Mouse (Mus musculus): ENCODE results near the gene Cflar. TPM values are rescaled to one million over a fixed set of nuclear protein-coding genes. Genes with fewer than 3 reads are reported as not detected.

Cflar gene
- polyA plus RNA-seq, 1 experiment = 102 TPM

DNA sequence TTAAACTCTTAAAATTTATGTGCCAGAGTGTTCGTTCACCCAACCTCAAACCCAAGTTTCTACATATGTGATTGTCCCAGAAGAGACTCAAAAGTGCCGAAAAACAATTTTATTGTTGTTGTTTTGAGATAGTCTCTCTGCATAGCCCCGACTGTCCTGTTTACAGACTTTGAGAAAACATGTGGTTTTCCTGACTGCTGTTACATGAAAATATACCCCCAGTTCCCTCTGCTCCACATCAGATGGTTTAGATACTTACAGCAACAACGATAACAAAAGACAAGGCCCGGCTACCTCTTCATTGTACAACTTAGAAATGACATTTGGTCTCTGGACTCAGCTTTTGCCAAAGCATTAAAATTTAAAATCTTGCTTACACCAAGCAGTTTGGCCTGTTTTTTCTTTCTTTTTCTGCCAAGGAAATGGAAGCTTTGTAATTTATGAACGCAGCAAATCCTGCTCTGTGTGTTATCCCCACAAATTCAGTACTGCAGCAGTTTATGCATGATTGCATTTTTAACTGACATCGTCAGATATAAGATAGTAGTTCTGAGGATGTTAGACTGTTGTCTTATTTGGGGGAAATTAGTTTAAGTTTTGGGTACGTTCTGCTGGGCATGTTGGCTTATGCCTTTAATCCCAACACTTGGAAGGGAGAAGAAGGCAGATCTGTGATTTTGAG lies 6.4 kb downstream of the Cflar start:
- Histone ChIP-seq H3K4me1 (ENCODE audit: control insufficient read depth, insufficient read depth, low read length) (peaks cover 59% of the 10 kb centered on the region), H3K27ac (ENCODE audit: insufficient read depth, low read depth, low read length) (no peak overlapping the region), H3K4me3 (ENCODE audit: insufficient read depth, low read length) (no peak overlapping the region)
- no peak for TF ChIP-seq CTCF (IDR thresholded peaks at IDR 0.05; ENCODE audit: low read depth, low read length)
- no peak for TF ChIP-seq POLR2A (IDR thresholded peaks at IDR 0.05; ENCODE audit: borderline replicate concordance, low read depth, low read length)

DNA sequence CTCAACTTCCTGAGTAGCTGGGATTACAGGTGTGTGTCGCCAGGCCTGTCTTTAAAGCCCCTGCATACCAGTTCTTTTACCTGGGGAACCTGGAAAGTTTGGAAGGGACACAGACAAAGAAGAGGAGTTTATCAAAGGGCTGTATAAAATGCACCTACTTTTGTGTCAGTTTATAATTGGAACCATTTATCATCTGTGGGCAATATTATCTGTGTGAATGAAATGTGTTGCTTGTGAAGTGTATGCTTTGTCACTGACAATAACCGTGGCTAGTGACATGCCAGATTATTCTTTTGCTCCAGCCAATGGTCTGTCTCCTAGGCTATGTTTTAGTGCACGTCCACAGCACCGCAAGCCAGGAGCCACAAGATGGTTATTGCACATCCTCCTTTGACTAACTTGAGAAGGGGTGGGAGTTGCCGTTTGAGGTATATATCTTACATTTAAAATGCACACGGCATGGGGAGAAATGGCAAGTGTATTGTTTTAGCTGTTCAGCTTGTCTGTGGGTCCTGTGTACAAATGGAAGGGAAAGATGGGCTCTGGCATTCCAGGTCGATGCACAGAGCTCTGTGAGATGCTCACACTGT lies 8.1 kb downstream of the Cflar start:
- peak overlapping the region; percentile 50 for H3K27ac ChIP-seq (ENCODE audit: insufficient read depth, low read depth, low read length)
- TF ChIP-seq POLR2A (IDR thresholded peaks at IDR 0.05; ENCODE audit: borderline replicate concordance, low read depth, low read length) = no peak
- TF ChIP-seq CTCF (IDR thresholded peaks at IDR 0.05; ENCODE audit: low read depth, low read length) = no peak
- H3K4me3 ChIP-seq (ENCODE audit: insufficient read depth, low read length) = no peak overlapping the region
- H3K4me1 ChIP-seq (ENCODE audit: control insufficient read depth, insufficient read depth, low read length) = peaks cover 69% of the 10 kb centered on the region

DNA sequence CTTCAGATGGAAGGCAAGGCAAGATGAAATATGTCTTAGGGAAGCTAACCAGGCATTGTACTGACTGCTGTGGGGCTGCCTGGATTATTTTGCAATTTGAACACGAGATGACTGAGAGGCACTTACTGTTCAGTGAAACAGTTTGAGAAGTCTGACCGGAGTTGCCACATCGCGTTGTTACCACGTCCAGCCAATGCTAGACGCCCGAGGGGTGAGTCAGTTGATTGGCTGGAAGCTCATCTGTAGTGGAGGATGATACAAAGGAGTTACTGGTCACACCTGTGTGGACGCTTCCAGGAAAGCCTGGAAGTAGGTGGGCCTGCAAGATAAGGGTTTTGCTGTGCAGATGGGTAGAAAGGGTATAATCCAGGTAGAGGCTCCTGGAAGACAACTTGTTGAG lies 8.8 kb downstream of the Cflar start:
- H3K27ac ChIP-seq (ENCODE audit: insufficient read depth, low read depth, low read length) = peak overlapping the region; percentile 50
- peaks cover 69% of the 10 kb centered on the region for H3K4me1 ChIP-seq (ENCODE audit: control insufficient read depth, insufficient read depth, low read length)
- TF ChIP-seq CTCF (IDR thresholded peaks at IDR 0.05; ENCODE audit: low read depth, low read length) (no peak), POLR2A (IDR thresholded peaks at IDR 0.05; ENCODE audit: borderline replicate concordance, low read depth, low read length) (no peak)
- H3K4me3 ChIP-seq (ENCODE audit: insufficient read depth, low read length) = no peak overlapping the region

DNA sequence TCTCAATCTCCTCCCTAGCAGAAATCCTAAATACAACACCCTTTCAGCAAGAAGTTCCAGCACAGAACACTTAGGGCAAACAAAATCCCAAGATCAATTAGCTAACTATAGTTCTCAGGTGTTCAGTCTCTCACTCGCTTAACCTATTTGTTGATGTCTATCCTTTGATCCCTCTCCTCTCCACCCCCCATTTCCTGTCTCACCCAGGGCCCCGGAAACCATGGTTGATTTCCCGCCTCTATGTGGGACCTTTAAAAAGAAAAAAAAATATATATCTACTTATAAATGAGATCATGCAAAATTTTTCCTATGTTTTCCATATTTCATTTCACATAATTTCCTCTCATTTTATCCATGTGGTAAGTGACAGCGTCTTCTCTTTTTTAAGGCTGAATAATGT lies 9.7 kb downstream of the Cflar start:
- Histone ChIP-seq H3K4me3 (ENCODE audit: insufficient read depth, low read length) (no peak overlapping the region), H3K27ac (ENCODE audit: insufficient read depth, low read depth, low read length) (peak overlapping the region; percentile 63), H3K4me1 (ENCODE audit: control insufficient read depth, insufficient read depth, low read length) (peaks cover 74% of the 10 kb centered on the region)
- TF ChIP-seq CTCF (IDR thresholded peaks at IDR 0.05; ENCODE audit: low read depth, low read length) (no peak), POLR2A (IDR thresholded peaks at IDR 0.05; ENCODE audit: borderline replicate concordance, low read depth, low read length) (no peak)

DNA sequence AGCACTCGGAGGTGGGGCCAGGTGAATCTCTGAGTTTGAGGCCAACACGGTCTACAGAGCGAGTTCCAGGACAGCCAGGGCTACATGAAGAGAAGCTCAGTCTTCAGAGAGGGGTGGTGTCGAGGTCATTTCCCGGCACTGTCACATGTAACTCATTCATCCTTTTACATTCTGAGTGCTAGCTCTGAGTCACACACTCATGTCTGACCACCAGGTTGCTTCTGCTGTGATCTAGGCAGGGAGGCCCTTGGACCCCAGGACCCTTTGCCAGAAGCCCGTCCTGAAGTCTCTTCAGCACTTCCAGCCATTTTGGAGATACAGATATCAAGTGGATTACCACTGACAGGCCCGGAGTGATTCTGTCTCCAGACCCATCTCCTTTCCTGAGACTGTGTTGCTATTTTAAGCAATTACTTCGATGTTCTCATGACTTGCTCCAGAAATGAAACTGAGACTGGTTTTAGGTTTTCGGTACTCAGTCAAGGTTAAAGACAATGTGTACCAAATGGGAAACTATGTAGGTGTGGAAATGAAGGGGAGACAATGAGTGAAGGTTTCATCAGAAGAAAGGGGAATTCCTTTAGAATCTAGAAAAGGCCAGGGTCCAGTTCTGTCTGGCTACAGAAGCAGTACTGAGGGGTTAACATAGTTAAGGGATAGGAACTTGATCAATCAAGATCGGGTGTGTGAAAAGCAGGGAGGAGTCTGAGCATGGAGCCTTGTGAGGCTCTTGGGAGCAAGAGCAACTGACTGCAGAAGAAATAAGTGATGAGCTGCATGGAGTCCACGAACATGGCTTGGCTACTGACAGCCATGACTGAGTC lies 11.0 kb downstream of the Cflar start:
- H3K4me1 ChIP-seq (ENCODE audit: control insufficient read depth, insufficient read depth, low read length) = peaks cover 72% of the 10 kb centered on the region
- H3K27ac ChIP-seq (ENCODE audit: insufficient read depth, low read depth, low read length) = peak overlapping the region; percentile 63
- H3K4me3 ChIP-seq (ENCODE audit: insufficient read depth, low read length) = no peak overlapping the region
- TF ChIP-seq POLR2A (IDR thresholded peaks at IDR 0.05; ENCODE audit: borderline replicate concordance, low read depth, low read length) (no peak), CTCF (IDR thresholded peaks at IDR 0.05; ENCODE audit: low read depth, low read length) (no peak)

DNA sequence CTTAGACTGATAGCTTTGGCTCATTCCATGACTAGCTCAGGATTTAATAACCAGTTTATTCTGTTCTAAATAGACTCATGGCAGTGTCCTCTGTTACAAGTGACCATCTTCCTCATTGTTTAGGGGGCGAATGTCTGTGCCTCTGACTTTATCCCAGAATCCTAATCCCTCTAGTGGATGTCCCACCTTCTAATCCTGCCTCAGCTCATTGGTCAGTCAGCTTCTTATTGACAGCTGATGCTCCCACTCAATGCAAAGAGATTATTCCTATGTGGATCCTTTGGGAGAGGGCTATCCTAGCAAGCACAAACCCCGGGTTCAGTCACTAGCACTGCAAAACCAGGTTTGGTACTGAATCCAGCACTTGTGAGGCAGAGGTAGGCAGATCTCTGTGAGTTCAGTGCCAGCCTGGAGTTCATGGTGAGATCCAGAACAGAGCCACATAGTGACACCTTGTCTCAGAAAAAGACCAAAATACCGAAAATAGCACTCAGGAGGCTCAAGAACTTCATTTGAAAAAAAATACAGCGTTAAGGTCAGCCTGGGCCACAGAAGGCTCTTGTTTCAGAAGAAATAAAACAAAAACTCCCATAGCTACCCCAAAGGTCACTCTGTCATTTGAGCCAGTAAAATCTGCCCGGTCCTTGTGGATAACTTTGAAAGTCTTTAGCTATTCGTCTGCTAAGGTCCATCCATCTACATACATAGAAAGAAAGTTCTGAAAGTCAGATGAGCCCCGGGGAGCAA lies 11.9 kb downstream of the Cflar start:
- peak overlapping the region; percentile 93 for H3K27ac ChIP-seq (ENCODE audit: insufficient read depth, low read depth, low read length)
- H3K4me1 ChIP-seq (ENCODE audit: control insufficient read depth, insufficient read depth, low read length) = peaks cover 72% of the 10 kb centered on the region
- TF ChIP-seq POLR2A (IDR thresholded peaks at IDR 0.05; ENCODE audit: borderline replicate concordance, low read depth, low read length) (no peak), CTCF (IDR thresholded peaks at IDR 0.05; ENCODE audit: low read depth, low read length) (no peak)
- H3K4me3 ChIP-seq (ENCODE audit: insufficient read depth, low read length) = no peak overlapping the region

DNA sequence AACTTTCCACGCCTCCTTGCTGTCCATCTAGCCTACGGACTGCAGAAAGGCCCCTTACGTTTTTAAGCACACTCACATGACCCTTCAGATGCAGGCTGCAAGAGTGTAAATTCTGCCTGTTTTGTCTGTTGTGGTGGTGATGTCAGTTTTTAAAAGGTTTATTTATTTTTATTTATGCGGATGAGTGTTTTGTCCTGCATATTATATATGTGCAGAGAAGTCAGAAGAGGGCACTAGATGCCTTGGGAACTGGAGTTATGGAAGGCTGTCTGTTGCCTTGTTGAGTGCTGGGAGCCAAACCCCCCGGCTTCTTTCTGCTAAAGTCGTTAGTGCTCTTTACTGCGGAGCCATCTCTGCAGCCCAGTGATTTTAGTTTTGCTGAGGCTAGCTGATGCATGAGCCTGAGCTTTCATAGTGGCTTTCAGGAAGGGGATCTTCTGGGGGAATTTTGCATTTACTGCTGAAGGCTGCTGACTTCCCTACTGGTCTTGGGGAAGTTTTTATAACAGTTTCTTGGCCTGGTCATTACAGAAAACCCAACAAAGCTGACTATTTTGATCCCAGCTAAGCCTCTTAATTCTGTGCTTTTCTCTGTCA lies 12.6 kb downstream of the Cflar start:
- Histone ChIP-seq H3K4me3 (ENCODE audit: insufficient read depth, low read length) (no peak overlapping the region), H3K27ac (ENCODE audit: insufficient read depth, low read depth, low read length) (peak overlapping the region; percentile 93), H3K4me1 (ENCODE audit: control insufficient read depth, insufficient read depth, low read length) (peaks cover 73% of the 10 kb centered on the region)
- no peak for TF ChIP-seq CTCF (IDR thresholded peaks at IDR 0.05; ENCODE audit: low read depth, low read length)
- no peak for TF ChIP-seq POLR2A (IDR thresholded peaks at IDR 0.05; ENCODE audit: borderline replicate concordance, low read depth, low read length)

DNA sequence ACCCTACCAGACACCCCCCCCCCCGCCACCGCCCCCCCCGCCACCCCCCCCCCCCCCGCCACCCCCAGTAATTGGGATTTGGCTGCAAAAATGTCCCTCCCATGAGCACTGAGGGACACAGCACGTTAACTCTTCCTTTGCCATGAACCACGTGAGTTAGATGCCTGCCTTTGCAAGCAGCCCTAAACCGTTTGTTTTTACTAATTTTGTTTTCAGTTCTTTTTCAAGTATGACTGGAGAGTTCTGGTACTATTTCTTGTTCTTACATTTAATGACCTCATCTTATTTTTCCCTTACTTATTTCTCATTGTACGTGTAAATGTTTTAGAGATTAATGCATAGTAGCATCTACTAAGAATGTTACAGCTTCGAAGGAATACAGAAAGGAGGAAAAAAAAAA lies 13.2 kb downstream of the Cflar start:
- H3K27ac ChIP-seq (ENCODE audit: insufficient read depth, low read depth, low read length) = peak overlapping the region; percentile 93
- peaks cover 73% of the 10 kb centered on the region for H3K4me1 ChIP-seq (ENCODE audit: control insufficient read depth, insufficient read depth, low read length)
- no peak overlapping the region for H3K4me3 ChIP-seq (ENCODE audit: insufficient read depth, low read length)
- no peak for TF ChIP-seq CTCF (IDR thresholded peaks at IDR 0.05; ENCODE audit: low read depth, low read length)
- TF ChIP-seq POLR2A (IDR thresholded peaks at IDR 0.05; ENCODE audit: borderline replicate concordance, low read depth, low read length) = no peak

DNA sequence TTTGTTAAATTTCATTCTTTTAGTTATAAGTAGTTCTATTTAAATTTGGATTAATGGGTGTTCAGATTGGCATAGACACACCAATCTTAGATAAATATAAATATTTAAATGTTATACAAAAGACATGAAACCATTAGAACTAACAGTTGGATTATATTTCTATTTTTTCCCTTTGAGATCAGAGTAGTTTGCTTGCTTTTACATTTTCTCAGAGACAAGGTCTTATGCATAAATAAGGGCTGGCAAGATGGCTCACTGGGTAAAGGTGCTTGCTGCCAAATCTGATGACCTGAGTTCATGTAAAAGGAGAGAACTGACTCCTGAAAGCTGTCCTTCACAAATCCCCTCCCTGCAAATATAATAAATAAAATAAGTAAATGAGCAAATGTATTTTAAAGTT lies 13.8 kb downstream of the Cflar start:
- Histone ChIP-seq H3K4me3 (ENCODE audit: insufficient read depth, low read length) (no peak overlapping the region), H3K4me1 (ENCODE audit: control insufficient read depth, insufficient read depth, low read length) (peaks cover 69% of the 10 kb centered on the region), H3K27ac (ENCODE audit: insufficient read depth, low read depth, low read length) (peak overlapping the region; percentile 75)
- no peak for TF ChIP-seq CTCF (IDR thresholded peaks at IDR 0.05; ENCODE audit: low read depth, low read length)
- no peak for TF ChIP-seq POLR2A (IDR thresholded peaks at IDR 0.05; ENCODE audit: borderline replicate concordance, low read depth, low read length)

All from bone marrow macrophage, adult 2 months (primary cell).